31 mouse cellular contexts compared by ENCODE assay signal in the genomic region with DNA sequence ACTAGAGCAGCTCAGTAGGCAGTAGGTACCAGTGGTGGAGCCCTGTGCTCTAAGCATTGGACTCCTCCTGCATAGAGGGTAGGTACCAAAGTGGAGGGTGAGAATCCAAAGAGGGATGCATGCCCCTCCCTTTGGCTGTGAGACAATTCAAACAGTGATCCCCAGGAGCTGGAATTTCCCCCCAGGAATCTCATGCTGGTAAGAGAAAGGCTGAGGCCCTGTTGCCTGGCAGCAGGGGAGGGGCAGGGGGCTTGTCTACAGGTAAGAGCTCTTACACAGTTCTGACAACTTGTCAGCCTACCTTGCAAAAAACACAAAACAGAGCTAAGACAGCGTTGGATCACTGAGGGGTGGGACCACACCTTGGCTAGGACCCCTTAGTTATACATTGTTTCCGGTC. TPM values are rescaled to one million over a fixed set of nuclear protein-coding genes. Genes with fewer than 3 reads are reported as not detected.
DNase-seq lines count a peak whose midpoint lies in the region; ATAC-seq and TF ChIP-seq lines count a peak whose summit lies in the region.
"Had no signal": no experiment of that assay in that cellular context is flagged by ENCODE, and none has a peak within 500 bp of the region (broad histone marks: within the 10 kb centered on the region; RNA-seq: fewer than 3 reads in every experiment).

No protein-coding gene starts in this region.

- TF ChIP-seq POLR2A in cortical plate, adult 2 months (IDR thresholded peaks at IDR 0.05; ENCODE audit: extremely low read depth, insufficient read depth, low read length), result no peak
- TF ChIP-seq POLR2A in cerebellum, adult 2 months (IDR thresholded peaks at IDR 0.05; ENCODE audit: borderline replicate concordance, insufficient read depth, low read length), result no peak

- H3K27ac ChIP-seq in forebrain, postnatal 0 days (ENCODE audit: low read depth, low read length), result peak overlapping the region; percentile 30; the same call in 1 of the 2 replicates
- no peak overlapping the region for H3K27ac ChIP-seq in forebrain, embryonic 14.5 days (ENCODE audit: low read depth, low read length)
- H3K27ac ChIP-seq in cortical plate, adult 2 months (ENCODE audit: insufficient read depth, low read length), result peak overlapping the region; percentile 91
- H3K27ac ChIP-seq in midbrain, embryonic 14.5 days (replicated peaks; ENCODE audit: low read depth, low read length), result no peak overlapping the region
- H3K27ac ChIP-seq in cerebellum, adult 2 months (ENCODE audit: insufficient read depth, low read length), result no peak overlapping the region
- H3K27ac ChIP-seq: embryonic facial prominence, embryonic 10.5 days; embryonic facial prominence, embryonic 13.5 days; forebrain, embryonic 10.5 days; heart, adult 2 months; heart, embryonic 10.5 days; heart, embryonic 13.5 days; hindbrain, embryonic 14.5 days; hindbrain, postnatal 0 days had no signal

- no peaks in the 10 kb centered on the region for H3K36me3 ChIP-seq in forebrain, postnatal 0 days (ENCODE audit: insufficient read depth)
- no peaks in the 10 kb centered on the region for H3K36me3 ChIP-seq in forebrain, embryonic 14.5 days (ENCODE audit: control insufficient read depth, insufficient read depth, low read length)
- no peaks in the 10 kb centered on the region for H3K36me3 ChIP-seq in midbrain, embryonic 14.5 days (ENCODE audit: control insufficient read depth, insufficient read depth, low read length)
- H3K36me3 ChIP-seq: embryonic facial prominence, embryonic 10.5 days; embryonic facial prominence, embryonic 13.5 days; forebrain, embryonic 10.5 days; heart, embryonic 10.5 days; heart, embryonic 13.5 days had no signal

- H3K9ac ChIP-seq in forebrain, postnatal 0 days, result no peak overlapping the region
- H3K9ac ChIP-seq in forebrain, embryonic 14.5 days (ENCODE audit: low read length), result no peak overlapping the region
- H3K9ac ChIP-seq in midbrain, embryonic 14.5 days (replicated peaks; ENCODE audit: low read length), result no peak overlapping the region
- H3K9ac ChIP-seq: embryonic facial prominence, embryonic 13.5 days; heart, embryonic 13.5 days; hindbrain, embryonic 14.5 days had no signal

- no peaks in the 10 kb centered on the region for H3K9me3 ChIP-seq in forebrain, postnatal 0 days (ENCODE audit: low read length)
- H3K9me3 ChIP-seq in forebrain, embryonic 14.5 days (replicated peaks; ENCODE audit: control insufficient read depth, low read length), result no peaks in the 10 kb centered on the region
- H3K9me3 ChIP-seq in midbrain, embryonic 14.5 days (ENCODE audit: control insufficient read depth, low read length), result no peaks in the 10 kb centered on the region
- H3K9me3 ChIP-seq: embryonic facial prominence, embryonic 10.5 days; embryonic facial prominence, embryonic 13.5 days; forebrain, embryonic 10.5 days; heart, embryonic 10.5 days; heart, embryonic 13.5 days had no signal

- TF ChIP-seq CTCF in forebrain, postnatal 0 days (IDR thresholded peaks at IDR 0.05; ENCODE audit: low read depth), result no peak
- no peak for TF ChIP-seq CTCF in cortical plate, adult 2 months (IDR thresholded peaks at IDR 0.05; ENCODE audit: extremely low read depth, insufficient read depth, low read length)
- TF ChIP-seq CTCF in cerebellum, adult 2 months (IDR thresholded peaks at IDR 0.05; ENCODE audit: borderline replicate concordance, insufficient read depth, low read depth, low read length), result no peak

- WGBS in forebrain, postnatal 0 days, result 73% methylated on average over 2 of the region's 2 CpGs
- 67% methylated on average over 2 of the region's 2 CpGs for WGBS in forebrain, embryonic 14.5 days
- 70% methylated on average over 2 of the region's 2 CpGs for WGBS in midbrain, embryonic 14.5 days
- WGBS in cerebellum, adult 2 months, result 90% methylated on average over 2 of the region's 2 CpGs

- no peak for ATAC-seq in forebrain, postnatal 0 days
- no peak for ATAC-seq in forebrain, embryonic 14.5 days
- ATAC-seq in midbrain, embryonic 14.5 days (ENCODE audit: low FRiP score, low TSS enrichment), result no peak
- ATAC-seq: activated CD4-positive, CD25-positive, alpha-beta regulatory T cell, adult 4 months; CD4-positive, CD25-positive, alpha-beta regulatory T cell, adult 4 months; hindbrain, postnatal 0 days; inflammation-experienced regulatory T-cells, adult 6 months; intestine, embryonic 16.5 days had no signal

- H3K4me3 ChIP-seq in forebrain, postnatal 0 days (ENCODE audit: low read depth, low read length), result no peak overlapping the region
- no peak overlapping the region for H3K4me3 ChIP-seq in forebrain, embryonic 14.5 days (ENCODE audit: low read depth, low read length)
- no peak overlapping the region for H3K4me3 ChIP-seq in cortical plate, adult 2 months (ENCODE audit: insufficient read depth, low read length)
- no peak overlapping the region for H3K4me3 ChIP-seq in midbrain, embryonic 14.5 days (replicated peaks; ENCODE audit: low read depth, low read length)
- H3K4me3 ChIP-seq in cerebellum, adult 2 months (replicated peaks; ENCODE audit: insufficient read depth, low read depth, low read length), result no peak overlapping the region
- H3K4me3 ChIP-seq: embryonic facial prominence, embryonic 10.5 days; embryonic facial prominence, embryonic 13.5 days; forebrain, embryonic 10.5 days; heart, adult 2 months; heart, embryonic 10.5 days; heart, embryonic 13.5 days had no signal

- DNase-seq in forebrain, postnatal 0 days, result no peak
- DNase-seq in forebrain, embryonic 14.5 days (ENCODE audit: low spot score), result no peak
- DNase-seq in ES-CJ7 (ENCODE audit: low read depth, low spot score) (peak; percentile 40), NIH3T3 (ENCODE audit: low read depth) (peak; percentile 38)
- no peak for DNase-seq in urinary bladder, postnatal 10 days (ENCODE audit: low spot score)
- no peak for DNase-seq in midbrain, embryonic 14.5 days
- no peak for DNase-seq in cerebellum, adult 2 months
- DNase-seq: adrenal gland, adult 8-10 months; adrenal gland, postnatal 25 days; cerebellum, adult 11-12 months; cerebellum, adult 9-10 months; cerebellum, postnatal 14 days; gastrocnemius, postnatal 10 days; gastrocnemius, postnatal 36 days; heart, postnatal 14 days; heart, postnatal 4 days had no signal

- H3K4me2 ChIP-seq in forebrain, postnatal 0 days (ENCODE audit: low read depth), result no peak overlapping the region
- H3K4me2 ChIP-seq in forebrain, embryonic 14.5 days (ENCODE audit: low read length), result no peak overlapping the region
- H3K4me2 ChIP-seq in midbrain, embryonic 14.5 days (ENCODE audit: low read length), result no peak overlapping the region
- H3K4me2 ChIP-seq: embryonic facial prominence, embryonic 13.5 days; heart, embryonic 13.5 days; hindbrain, embryonic 14.5 days had no signal

- H3K27me3 ChIP-seq in forebrain, postnatal 0 days (ENCODE audit: insufficient read depth, low read length), result no peaks in the 10 kb centered on the region
- H3K27me3 ChIP-seq in forebrain, embryonic 14.5 days (replicated peaks; ENCODE audit: control insufficient read depth, insufficient read depth, low read length), result no peaks in the 10 kb centered on the region
- no peaks in the 10 kb centered on the region for H3K27me3 ChIP-seq in midbrain, embryonic 14.5 days (ENCODE audit: control insufficient read depth, insufficient read depth, low read length)
- no peaks in the 10 kb centered on the region for H3K27me3 ChIP-seq in cerebellum, adult 2 months (ENCODE audit: control insufficient read depth, insufficient read depth, low read length)
- H3K27me3 ChIP-seq: embryonic facial prominence, embryonic 13.5 days; heart, embryonic 13.5 days; Patski had no signal

- H3K4me1 ChIP-seq in forebrain, postnatal 0 days (ENCODE audit: insufficient read depth), result no peaks in the 10 kb centered on the region; the same call in 1 of the 2 replicates
- H3K4me1 ChIP-seq in forebrain, embryonic 14.5 days (ENCODE audit: control insufficient read depth, insufficient read depth, low read length), result no peaks in the 10 kb centered on the region
- H3K4me1 ChIP-seq in cortical plate, adult 2 months (ENCODE audit: control insufficient read depth, insufficient read depth, low read length), result peaks cover 7% of the 10 kb centered on the region
- peaks cover 8% of the 10 kb centered on the region for H3K4me1 ChIP-seq in midbrain, embryonic 14.5 days (ENCODE audit: control insufficient read depth, insufficient read depth, low read length)
- H3K4me1 ChIP-seq in cerebellum, adult 2 months (ENCODE audit: control insufficient read depth, insufficient read depth, low read length), result peaks cover 6% of the 10 kb centered on the region

RNA-seq across cellular contexts. Expression of a gene that starts 3.9 kb away (rescaled TPM):
- total RNA-seq in forebrain, postnatal 0 days (2014; rRNA removed), result 50.5 and 67.5 TPM in 2 replicates
- 10.0 and 12.5 TPM in 2 replicates for polyA plus RNA-seq in forebrain, postnatal 0 days (2015; fragmentation: Nextera tagmentation; extraction: Ambion mirVana)
- polyA plus RNA-seq in forebrain, embryonic 14.5 days (2014; fragmentation: Nextera tagmentation; extraction: Ambion mirVana), result 31.2 and 41.4 TPM in 2 replicates
- 72.8 and 75.0 TPM in 2 replicates for polyA plus RNA-seq in cortical plate, adult 2 months (2012; rRNA removed)
- polyA plus RNA-seq in midbrain, embryonic 14.5 days (2014; fragmentation: Nextera tagmentation; extraction: Ambion mirVana), result 39.8 and 57.8 TPM in 2 replicates
- polyA plus RNA-seq in cerebellum, adult 2 months (2012; rRNA removed), result 11.9 and 12.1 TPM in 2 replicates
- total RNA-seq: granulocyte monocyte progenitor cell, adult 5-6 weeks had no signal
- polyA plus RNA-seq: activated CD4-positive, CD25-positive, alpha-beta regulatory T cell, adult 4 months; CD4-positive, CD25-positive, alpha-beta regulatory T cell, adult 4 months; inflammation-experienced regulatory T-cells, adult 6 months had no signal

Comparison
In these comparisons a context has a peak if more than half of its experiments do, and no peak if none do; other contexts are left out.
1. H3K27ac ChIP-seq: peak in forebrain, postnatal 0 days (single experiment) and cortical plate, adult 2 months (single experiment); none in forebrain, embryonic 14.5 days (single experiment), midbrain, embryonic 14.5 days (single experiment) and cerebellum, adult 2 months (single experiment).
2. DNase-seq: peak in ES-CJ7 (single experiment) and NIH3T3 (single experiment); none in forebrain, postnatal 0 days (single experiment), forebrain, embryonic 14.5 days (single experiment), urinary bladder, postnatal 10 days (single experiment), midbrain, embryonic 14.5 days (single experiment) and cerebellum, adult 2 months (0 of 2).